Mouse (Mus musculus): ENCODE results near the gene Dpp8. TPM values are rescaled to one million over a fixed set of nuclear protein-coding genes. Genes with fewer than 3 reads are reported as not detected.
A peak's percentile ranks its signal among the peaks of the same experiment; 100 is the strongest.
"Not testable (repeated sequence)": the region's sequence is repeated elsewhere in the genome, so short reads cannot be mapped to it uniquely, and the experiment has no call there.

Dpp8 gene
- total RNA-seq, 1 experiment from 2014 or later, result 86.9 TPM

DNA sequence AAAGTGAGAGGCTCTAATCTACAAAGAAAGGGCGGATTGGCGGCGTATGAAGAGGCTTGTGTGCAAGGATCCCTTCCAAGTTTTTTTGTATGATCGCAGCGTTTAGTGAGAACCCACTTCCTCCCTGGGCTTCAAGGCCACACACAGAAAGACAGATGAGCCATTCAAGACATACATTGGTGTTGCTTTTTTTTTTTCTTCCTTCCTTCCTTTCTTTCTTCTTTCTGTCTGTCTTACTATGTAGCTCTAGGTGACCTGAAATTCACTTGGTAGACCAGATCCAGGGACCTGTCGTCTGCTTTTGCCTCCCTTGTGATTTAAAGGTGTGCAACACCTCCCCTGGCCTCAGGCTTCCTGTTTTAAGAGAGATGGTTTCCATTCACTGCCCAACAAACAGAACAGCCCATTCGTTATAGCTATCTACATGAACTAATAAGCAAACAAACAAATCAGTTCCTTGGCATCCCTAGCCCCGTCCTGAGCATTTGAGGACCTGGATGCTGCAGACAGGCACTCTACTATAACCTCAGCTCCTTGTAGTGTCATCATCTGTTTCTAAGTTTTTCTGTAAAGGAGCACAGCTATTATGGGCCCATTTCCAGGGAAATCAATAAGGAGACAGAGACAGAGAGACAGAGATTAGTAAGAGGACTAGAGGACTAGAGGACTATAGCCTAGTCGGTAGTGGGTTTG lies 10.2 kb upstream of the Dpp8 start:
- no peak for DNase-seq

DNA sequence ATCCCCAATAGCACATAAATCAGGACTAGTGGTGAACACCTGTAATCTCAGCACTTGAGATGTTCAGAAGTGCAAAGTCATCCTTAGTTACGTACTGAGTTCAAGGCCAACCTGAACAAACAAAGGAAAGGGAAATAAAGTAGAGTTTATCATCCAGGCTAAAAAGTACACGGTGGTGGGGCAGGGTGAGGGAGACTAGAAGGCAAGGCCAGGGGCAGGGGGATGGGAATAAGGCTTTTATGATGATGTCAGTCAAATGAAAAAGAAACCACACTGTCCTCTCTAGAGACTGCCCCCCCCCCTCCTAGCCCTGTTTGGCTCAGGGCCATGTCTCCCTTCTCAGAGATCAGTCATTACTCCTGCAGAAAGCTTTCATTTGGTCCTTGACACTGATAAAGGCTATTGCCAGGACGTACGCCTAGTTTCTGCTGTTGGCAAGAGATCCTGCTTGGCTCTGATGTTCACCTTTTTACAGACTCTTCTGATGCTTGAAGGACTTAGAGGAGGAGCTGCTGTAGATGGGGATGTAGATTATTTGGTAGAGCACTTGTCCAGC lies 9.6 kb upstream of the Dpp8 start:
- DNase-seq, result peak; percentile 87

DNA sequence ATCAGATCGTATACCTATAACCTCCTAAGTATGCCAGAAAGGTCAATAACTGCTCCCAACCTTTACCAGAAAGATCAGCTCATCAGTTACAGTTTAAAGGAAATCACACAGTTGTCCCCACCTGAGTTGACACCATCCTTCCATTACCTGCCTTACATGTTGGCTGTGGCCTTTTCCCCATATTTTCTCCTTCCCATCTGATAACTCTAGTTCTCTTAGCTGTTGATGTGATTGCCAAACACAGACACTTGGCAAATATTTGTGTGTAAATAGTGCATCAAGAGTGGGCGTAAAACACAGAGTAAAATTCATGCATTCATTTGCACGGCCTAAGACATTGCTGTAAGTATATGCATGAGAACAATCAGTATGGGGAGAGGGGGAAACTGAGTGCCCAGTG lies 8.8 kb upstream of the Dpp8 start:
- no peak for DNase-seq

GRCm38 (mm10) chr9:65027241-65027640 lies 5.0 kb upstream of the Dpp8 start:
- DNase-seq, result no peak

GRCm38 (mm10) chr9:65028313-65028712 lies 3.9 kb upstream of the Dpp8 start:
- no peak for DNase-seq

- not testable (repeated sequence) for DNase-seq
These were observed 859 bp upstream of the Dpp8 start for GRCm38 (mm10) chr9:65031355-65031754.

DNA sequence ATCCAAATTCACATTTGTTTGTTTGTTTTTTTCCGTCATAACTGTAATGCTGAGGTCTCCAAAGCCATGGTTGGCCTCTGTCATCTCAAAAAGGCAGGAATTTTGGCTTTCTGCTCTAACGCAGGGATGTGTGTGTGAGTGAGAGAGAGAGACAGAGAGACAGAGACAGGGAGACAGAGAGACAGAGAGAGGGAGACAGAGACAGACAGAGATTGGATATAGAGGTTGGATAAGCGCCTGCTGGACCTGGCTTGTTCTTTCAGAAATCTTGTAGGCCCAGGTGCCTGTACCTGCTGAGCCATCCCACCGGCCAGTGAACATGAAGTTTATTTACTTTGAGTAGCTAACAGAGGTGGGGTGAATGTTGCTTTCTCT lies 333 bp upstream of the Dpp8 start:
- no peak for DNase-seq

DNA sequence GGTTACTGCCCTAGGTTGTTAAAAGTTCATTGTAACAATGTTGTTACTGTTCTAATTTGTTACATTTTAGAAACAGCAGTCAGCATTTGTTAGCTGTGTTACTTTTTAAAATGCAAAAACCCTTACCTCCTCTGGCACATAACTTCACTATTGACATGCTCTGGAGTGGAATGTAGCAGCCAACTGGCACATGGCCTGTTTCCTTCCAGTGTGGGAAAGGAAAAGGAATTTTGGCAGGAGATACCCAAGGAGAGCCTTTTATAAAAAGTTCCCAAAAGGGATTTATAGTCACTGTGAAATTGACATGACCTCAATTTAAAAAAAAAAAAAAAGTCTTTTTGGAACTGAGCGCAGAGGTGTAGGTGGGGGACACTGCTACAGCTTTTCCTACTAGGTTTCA lies 4.2 kb downstream of the Dpp8 start:
- DNase-seq, result peak; percentile 72

- no peak for DNase-seq
These were observed 4.6 kb downstream of the Dpp8 start for GRCm38 (mm10) chr9:65036861-65037260.

DNA sequence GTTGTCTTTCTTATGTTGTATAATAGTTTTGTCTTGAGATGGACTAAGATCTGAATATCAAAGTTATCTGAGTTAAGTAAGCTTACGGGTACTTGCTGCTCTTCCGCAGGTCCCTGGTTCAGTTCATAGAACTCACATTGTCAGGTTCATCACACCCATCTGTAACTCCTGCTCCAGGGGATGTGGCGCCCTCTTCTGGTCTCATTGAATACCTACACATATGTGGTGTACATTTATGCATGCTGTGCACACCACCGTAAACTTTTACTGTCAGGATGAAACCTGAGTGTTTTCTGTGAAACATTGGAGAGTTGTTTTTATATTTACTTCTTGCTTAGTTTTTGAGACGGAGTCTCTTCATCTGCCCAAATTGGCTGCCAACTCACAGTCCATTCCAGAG lies 9.2 kb downstream of the Dpp8 start:
- DNase-seq, result peak; percentile 48

- no peak for DNase-seq
These were observed 14.8 kb downstream of the Dpp8 start for GRCm38 (mm10) chr9:65046993-65047392.

DNA sequence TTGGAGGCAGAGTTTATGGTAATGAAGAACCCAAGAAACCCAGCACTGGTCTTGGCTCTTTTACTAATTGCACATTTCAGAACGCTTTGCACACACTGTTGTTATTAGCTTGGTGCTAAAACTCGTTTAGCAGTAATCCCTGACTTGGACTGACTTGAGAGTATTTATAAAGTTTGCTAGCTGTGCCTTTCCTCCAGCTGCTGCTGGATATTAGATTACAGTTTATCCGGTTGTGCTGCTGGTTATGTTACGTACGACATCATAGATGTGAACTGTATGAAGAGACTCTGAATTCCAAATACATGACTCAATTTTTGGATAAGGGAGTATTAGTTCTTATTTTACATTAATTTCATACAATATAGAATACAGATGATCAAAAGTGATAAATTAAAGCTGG lies 17.2 kb downstream of the Dpp8 start:
- DNase-seq, result no peak

DNA sequence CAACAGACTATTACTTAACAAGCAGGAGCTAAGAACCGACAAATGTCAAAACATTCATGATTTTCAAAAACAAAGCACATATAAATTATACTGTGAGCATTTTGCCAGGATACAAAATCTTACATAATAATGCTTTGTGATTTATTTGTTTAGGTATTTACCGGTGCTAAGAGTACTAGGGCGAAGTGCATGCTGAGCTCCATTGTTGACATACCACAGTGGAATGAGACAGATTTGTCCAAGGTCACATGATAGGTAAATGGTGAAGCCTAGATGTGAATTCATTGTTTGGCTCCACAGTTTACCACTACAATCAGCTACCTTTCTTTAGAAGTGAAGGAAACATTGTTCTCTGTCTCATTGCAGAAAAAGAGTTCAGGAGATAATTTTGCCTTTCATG lies 18.8 kb downstream of the Dpp8 start:
- no peak for DNase-seq

GRCm38 (mm10) chr9:65064251-65064650 lies 32.0 kb downstream of the Dpp8 start:
- DNase-seq, result no peak

DNA sequence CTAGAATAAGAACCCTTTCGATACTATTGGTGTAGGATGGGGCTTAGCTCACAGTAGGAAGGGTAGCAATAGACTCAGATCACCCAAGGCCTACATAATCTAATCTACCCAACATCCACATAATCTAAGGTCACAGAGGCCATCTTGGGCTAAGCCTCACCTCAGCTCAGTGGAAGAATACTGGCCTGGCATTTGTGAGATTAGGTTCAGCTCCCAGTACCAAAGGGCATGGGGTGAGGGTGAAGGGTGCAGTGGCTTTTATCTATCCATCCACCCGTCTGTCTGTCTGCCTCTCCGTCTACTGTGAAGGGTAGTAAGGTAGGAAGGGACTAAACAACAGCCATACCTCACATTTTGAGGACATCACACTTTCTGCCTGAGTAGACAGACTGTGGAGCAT lies 38.4 kb downstream of the Dpp8 start:
- DNase-seq, result no peak

DNA sequence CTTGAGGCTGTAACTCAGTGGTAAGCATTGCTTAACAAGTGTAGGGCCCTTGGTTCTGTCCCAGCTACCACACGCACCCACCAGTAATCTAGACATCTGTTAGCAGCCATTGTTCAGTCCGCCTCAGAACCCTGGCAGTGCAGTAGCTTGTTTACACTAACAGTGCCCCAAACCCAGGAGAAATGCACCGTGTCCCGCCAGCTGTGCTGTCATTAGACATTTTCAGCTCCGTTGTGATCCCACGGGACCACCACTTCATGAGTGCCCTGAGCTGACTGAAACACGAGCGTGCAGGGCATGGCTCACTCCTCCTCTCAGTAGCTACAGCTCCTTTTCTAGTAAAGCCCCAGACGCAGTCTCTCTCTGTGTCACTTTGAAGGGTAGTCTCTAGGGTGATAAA lies 41.3 kb downstream of the Dpp8 start:
- DNase-seq, result no peak

- no peak for DNase-seq
These were observed 42.0 kb downstream of the Dpp8 start for GRCm38 (mm10) chr9:65074251-65074650.

DNA sequence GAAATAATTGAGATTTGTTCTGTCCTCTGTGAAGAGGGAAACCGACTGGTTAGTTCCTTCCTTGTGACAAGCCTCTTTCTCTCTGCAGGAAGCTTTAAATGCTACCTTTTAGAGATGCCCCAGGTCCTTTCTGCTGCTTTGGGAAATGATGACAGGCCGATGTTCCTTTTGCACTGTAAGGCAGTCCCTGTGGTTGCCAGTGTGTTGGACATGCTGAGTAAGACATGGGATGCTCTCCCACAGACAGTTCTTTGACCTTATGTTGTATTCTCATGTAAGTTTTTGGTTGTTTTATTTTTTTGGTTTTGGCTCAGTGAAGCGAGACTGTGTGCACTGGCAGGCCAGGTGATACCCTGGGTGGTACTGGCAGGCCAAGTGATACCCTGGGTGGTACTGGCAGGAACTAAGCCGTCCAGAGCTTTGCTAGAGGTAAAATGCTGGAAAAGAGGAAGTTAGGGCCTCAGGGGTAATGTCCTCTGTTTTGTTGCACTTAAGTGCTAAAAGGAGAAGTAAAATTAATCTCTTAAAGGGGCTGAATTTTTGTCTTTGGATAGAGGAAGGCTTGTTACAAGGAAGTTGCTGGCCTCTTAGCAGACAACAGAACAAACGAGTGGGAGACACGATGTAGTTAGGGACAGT lies 42.8 kb downstream of the Dpp8 start:
- DNase-seq, result no peak

GRCm38 (mm10) chr9:65077536-65077935 lies 45.3 kb downstream of the Dpp8 start:
- peak; percentile 79 for DNase-seq

DNA sequence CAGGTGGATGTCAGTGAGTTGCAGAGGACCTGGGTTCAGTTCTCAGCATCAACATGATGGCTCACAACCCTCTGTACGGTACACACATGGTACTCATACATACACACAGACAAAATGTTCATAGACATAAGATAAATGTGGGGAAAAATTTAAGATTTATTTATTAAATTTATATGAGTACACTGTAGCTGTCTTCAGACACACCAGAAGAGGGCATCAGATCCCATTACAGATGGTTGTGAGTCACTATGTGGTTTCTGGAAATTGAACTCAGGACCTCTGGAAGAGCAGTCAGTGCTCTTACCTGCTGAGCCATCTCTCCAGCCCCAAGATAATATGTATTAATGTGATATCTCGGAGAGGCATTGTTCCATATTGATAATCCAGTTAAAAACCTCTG lies 47.9 kb downstream of the Dpp8 start:
- DNase-seq, result not testable (repeated sequence)

- DNase-seq, result no peak
These were observed 51.0 kb downstream of the Dpp8 start for GRCm38 (mm10) chr9:65083075-65083765.

GRCm38 (mm10) chr9:65084198-65084807 lies 52.1 kb downstream of the Dpp8 start:
- peak; percentile 71 for DNase-seq

- no peak for DNase-seq
These were observed 53.1 kb downstream of the Dpp8 start for GRCm38 (mm10) chr9:65085270-65085669.
